Mouse (Mus musculus) liver, postnatal 0 days (tissue): Measurements from ENCODE around the gene Ftl1-ps1.

ENCODE experiments used
- CTCF ChIP-seq: sonication (generic); IDR thresholded peaks from 2 replicates; pipeline ENCODE4 v1.5.1; 2016; ENCODE audit warnings: antibody characterized with exemption, low read depth
- EP300 ChIP-seq: IDR thresholded peaks from 2 replicates; pipeline ENCODE4 v1.6.1; 2016; ENCODE audit warnings: antibody characterized with exemption, low read depth, mild to moderate bottlenecking

DNA sequence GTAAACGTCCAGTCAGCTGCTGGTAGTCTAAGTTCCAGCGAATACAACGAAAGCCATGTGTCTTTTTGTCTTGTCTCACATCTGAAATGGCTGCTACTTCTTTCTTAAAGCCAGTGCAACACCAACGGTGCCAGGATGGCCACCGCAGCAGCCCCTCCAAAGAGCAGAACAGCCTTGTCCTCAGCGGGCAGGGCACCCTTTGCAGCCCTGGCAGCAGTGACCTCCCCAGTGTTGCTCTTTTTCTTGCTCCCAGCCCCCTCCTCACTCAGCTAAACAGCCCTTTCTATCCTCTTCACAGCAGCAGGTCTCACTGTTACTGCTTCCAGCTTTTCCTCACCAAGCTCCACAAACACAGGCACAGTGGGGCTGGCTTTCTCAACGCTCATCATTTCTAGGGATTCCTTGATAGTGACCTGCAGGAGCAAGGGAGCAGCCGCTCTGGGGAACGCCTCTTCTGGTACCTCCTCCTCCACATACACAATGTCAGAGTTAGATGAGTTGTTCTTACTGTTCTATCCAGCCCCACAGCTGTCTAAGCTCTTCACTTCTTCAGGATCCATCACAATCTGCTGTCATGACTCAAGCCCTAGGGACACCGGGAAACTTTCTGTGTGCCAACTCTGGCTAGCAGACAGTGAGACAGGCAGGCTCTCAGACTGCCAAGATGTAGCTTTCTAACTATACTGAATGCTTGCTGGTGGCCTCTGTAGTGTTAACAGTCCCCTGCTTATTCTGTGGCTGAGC, 17.8 kb upstream of the Ftl1-ps1 start:
- TF ChIP-seq CTCF (no peak), EP300 (no peak)
